Mouse (Mus musculus) liver, postnatal 0 days (tissue): ENCODE data around the gene 9930104L06Rik. TPM values are rescaled to one million over a fixed set of nuclear protein-coding genes. Genes with fewer than 3 reads are reported as not detected.
A peak's percentile ranks its signal among the peaks of the same experiment; 100 is the strongest.

Source experiments
- ATAC-seq: fragments of 200-750 bp; cut with Nextera tagmentation; 2 replicates; pipeline ENCODE4 v1.8.0; 2017; ENCODE audit warnings: mild to moderate bottlenecking, moderate library complexity
- DNase-seq: peaks from one replicate; pipeline ENCODE4 v3.0.0-alpha.2; 2016
- H3K27ac ChIP-seq: fragments of 300-500 bp; sonication (generic); 2 replicates; pipeline ENCODE4 v1.5.1; 2014; ENCODE audit warnings: antibody characterized with exemption, moderate library complexity, mild to moderate bottlenecking, low read depth
- H3K27me3 ChIP-seq: fragments of 300-500 bp; sonication (generic); 2 replicates; pipeline ENCODE4 v1.6.1; 2014; ENCODE audit warnings: low read length, control low read depth, mixed read lengths; ENCODE audit not compliant: insufficient read depth
- H3K36me3 ChIP-seq: fragments of 300-500 bp; sonication (generic); replicated peaks from 2 replicates; pipeline ENCODE4 v1.6.1; 2014; ENCODE audit warnings: mild to moderate bottlenecking, control low read depth, low read length, moderate library complexity, mixed read lengths; ENCODE audit not compliant: insufficient read depth
- H3K4me1 ChIP-seq: fragments of 300-500 bp; sonication (generic); 2 replicates; pipeline ENCODE4 v1.6.1; 2014; ENCODE audit warnings: antibody characterized with exemption, mild to moderate bottlenecking, control low read depth; ENCODE audit not compliant: insufficient read depth
- H3K4me2 ChIP-seq: fragments of 300-500 bp; sonication (generic); 2 replicates; pipeline ENCODE4 v1.6.1; 2014; ENCODE audit warnings: low read depth, mild to moderate bottlenecking, low read length, moderate library complexity, mixed read lengths
- H3K4me3 ChIP-seq: fragments of 300-500 bp; sonication (generic); 2 replicates; pipeline ENCODE4 v1.5.1; 2014; ENCODE audit warnings: low read depth, low read length
- H3K9ac ChIP-seq: fragments of 300-500 bp; sonication (generic); replicated peaks from 2 replicates; pipeline ENCODE4 v1.6.1; 2014; ENCODE audit warnings: mild to moderate bottlenecking, moderate library complexity
- H3K9me3 ChIP-seq: fragments of 300-500 bp; sonication (generic); 2 replicates; pipeline ENCODE4 v1.6.1; 2016; ENCODE audit warnings: mild to moderate bottlenecking, control low read depth, low read length, mixed read lengths
- CTCF ChIP-seq: sonication (generic); IDR thresholded peaks from 2 replicates; pipeline ENCODE4 v1.5.1; 2016; ENCODE audit warnings: antibody characterized with exemption, low read depth
- EP300 ChIP-seq: IDR thresholded peaks from 2 replicates; pipeline ENCODE4 v1.6.1; 2016; ENCODE audit warnings: antibody characterized with exemption, low read depth, mild to moderate bottlenecking
- WGBS: fragments of 180-500 bp; shearing (Covaris S2); extraction: QIAGEN DNeasy Blood & Tissue Kit; methylation state at CpG from one replicate; pipeline ENCODE4 v1.1.7; 2014; ENCODE audit not compliant: insufficient replicate concordance; 5-methylcytosine and 5-hydroxymethylcytosine counted together
- polyA plus RNA-seq: library from polyadenylated mRNA; unstranded; fragments of >200 nt; fragmentation: Nextera tagmentation; extraction: Ambion mirVana; gene quantifications from 2 replicates; pipeline ENCODE4 v1.2.1, GENCODE M21; 2015

The 9930104L06Rik gene
- polyA plus RNA-seq, 1 experiment from 2014 or later, result 2.6 TPM

- H3K4me3 ChIP-seq, result no peak overlapping the region
- ATAC-seq, result no peak
- TF ChIP-seq CTCF, result no peak
- TF ChIP-seq EP300, result no peak
- H3K9ac ChIP-seq, result no peak overlapping the region
- peaks cover 80% of the 10 kb centered on the region for H3K27me3 ChIP-seq
- no peaks in the 10 kb centered on the region; the same call in 1 of the 2 replicates for H3K4me1 ChIP-seq
- no peak for DNase-seq
- no peaks in the 10 kb centered on the region for H3K9me3 ChIP-seq
- no peak overlapping the region for H3K27ac ChIP-seq
- H3K4me2 ChIP-seq, result no peak overlapping the region
- WGBS, result 16% methylated on average over 10 of the region's 10 CpGs
- H3K36me3 ChIP-seq, result no peaks in the 10 kb centered on the region
Measured at GRCm38 (mm10) chr4:124987711-124988097, 50.9 kb downstream of the 9930104L06Rik start.

- no peak for ATAC-seq
- no peak for TF ChIP-seq EP300
- TF ChIP-seq CTCF, result no peak
- Histone ChIP-seq H3K27ac (no peak overlapping the region), H3K4me1 (no peaks in the 10 kb centered on the region; the same call in 1 of the 2 replicates), H3K9me3 (no peaks in the 10 kb centered on the region), H3K27me3 (peaks cover 74% of the 10 kb centered on the region), H3K4me3 (no peak overlapping the region), H3K4me2 (no peak overlapping the region), H3K36me3 (no peaks in the 10 kb centered on the region), H3K9ac (no peak overlapping the region)
- 25% methylated on average over 9 of the region's 9 CpGs for WGBS
- DNase-seq, result no peak
Measured at GRCm38 (mm10) chr4:124988382-124988781, 51.5 kb downstream of the 9930104L06Rik start.

GRCm38 (mm10) chr4:124989787-124990253, 53.0 kb downstream of the 9930104L06Rik start:
- Histone ChIP-seq H3K27ac (no peak overlapping the region), H3K9me3 (no peaks in the 10 kb centered on the region), H3K4me1 (no peaks in the 10 kb centered on the region; the same call in 1 of the 2 replicates), H3K9ac (no peak overlapping the region), H3K27me3 (peaks cover 60% of the 10 kb centered on the region), H3K36me3 (no peaks in the 10 kb centered on the region), H3K4me3 (no peak overlapping the region), H3K4me2 (0 out of 2 replicates have a peak overlapping the region, but pooled peaks have one; percentile 36)
- ATAC-seq (no peak), DNase-seq (no peak)
- 7% methylated on average over 20 of the region's 20 CpGs for WGBS
- TF ChIP-seq CTCF (no peak), EP300 (no peak)

GRCm38 (mm10) chr4:124990325-124990724, 53.5 kb downstream of the 9930104L06Rik start:
- WGBS, result 4% methylated on average over 7 of the region's 7 CpGs
- no peaks in the 10 kb centered on the region; the same call in 1 of the 2 replicates for H3K4me1 ChIP-seq
- TF ChIP-seq EP300 (no peak), CTCF (no peak)
- H3K4me3 ChIP-seq, result no peak overlapping the region
- H3K27me3 ChIP-seq, result peaks cover 55% of the 10 kb centered on the region
- H3K27ac ChIP-seq, result no peak overlapping the region
- H3K9me3 ChIP-seq, result no peaks in the 10 kb centered on the region
- no peaks in the 10 kb centered on the region for H3K36me3 ChIP-seq
- peak overlapping the region; percentile 36; the same call in 1 of the 2 replicates for H3K4me2 ChIP-seq
- H3K9ac ChIP-seq, result no peak overlapping the region
- no peak for DNase-seq
- no peak for ATAC-seq

Other genes with a start within 250 kb of the 9930104L06Rik start
- gene Utp11, start 243.4 kb upstream of the 9930104L06Rik start, polyA plus RNA-seq, result 20.1 and 21.6 TPM in 2 replicates
- gene Fhl3, start 236.3 kb upstream of the 9930104L06Rik start, polyA plus RNA-seq, result 2.5 and 2.7 TPM in 2 replicates
- 37.1 and 37.2 TPM in 2 replicates for gene Sf3a3, start 222.3 kb upstream of the 9930104L06Rik start, polyA plus RNA-seq
- gene Inpp5b, start 195.2 kb upstream of the 9930104L06Rik start, polyA plus RNA-seq, result 15.5 and 19.5 TPM in 2 replicates
- gene Mtf1, start 134.9 kb upstream of the 9930104L06Rik start, polyA plus RNA-seq, result 9.1 and 9.8 TPM in 2 replicates
- gene Yrdc, start 86.4 kb upstream of the 9930104L06Rik start, polyA plus RNA-seq, result 15.4 and 18.4 TPM in 2 replicates
- gene 1110065P20Rik, start 85.9 kb upstream of the 9930104L06Rik start, polyA plus RNA-seq, result 19.1 and 23.8 TPM in 2 replicates
- gene Maneal, start 74.9 kb upstream of the 9930104L06Rik start, polyA plus RNA-seq, result not detected in 2 replicates
- gene Epha10, start 56.1 kb upstream of the 9930104L06Rik start, polyA plus RNA-seq, result 0.04 TPM in 1 of 2 replicates, not detected in the other
- 49.5 and 56.3 TPM in 2 replicates for gene Cdca8, start 2.3 kb downstream of the 9930104L06Rik start, polyA plus RNA-seq
- 0.41 and 0.86 TPM in 2 replicates for gene Rspo1, start 49.4 kb downstream of the 9930104L06Rik start, polyA plus RNA-seq
- gene Gnl2, start 79.5 kb downstream of the 9930104L06Rik start, polyA plus RNA-seq, result 25.8 and 26.7 TPM in 2 replicates
- gene Dnali1, start 128.7 kb downstream of the 9930104L06Rik start, polyA plus RNA-seq, result 0.06 TPM in 1 of 2 replicates, not detected in the other
- gene Snip1, start 129.6 kb downstream of the 9930104L06Rik start, polyA plus RNA-seq, result 10.7 and 10.8 TPM in 2 replicates
- 15.2 and 16.3 TPM in 2 replicates for gene Meaf6, start 148.1 kb downstream of the 9930104L06Rik start, polyA plus RNA-seq
- gene Zc3h12a, start 190.8 kb downstream of the 9930104L06Rik start, polyA plus RNA-seq, result 0.44 and 0.48 TPM in 2 replicates